Mouse (Mus musculus): ENCODE data around the gene Cdkn1c.

DNA sequence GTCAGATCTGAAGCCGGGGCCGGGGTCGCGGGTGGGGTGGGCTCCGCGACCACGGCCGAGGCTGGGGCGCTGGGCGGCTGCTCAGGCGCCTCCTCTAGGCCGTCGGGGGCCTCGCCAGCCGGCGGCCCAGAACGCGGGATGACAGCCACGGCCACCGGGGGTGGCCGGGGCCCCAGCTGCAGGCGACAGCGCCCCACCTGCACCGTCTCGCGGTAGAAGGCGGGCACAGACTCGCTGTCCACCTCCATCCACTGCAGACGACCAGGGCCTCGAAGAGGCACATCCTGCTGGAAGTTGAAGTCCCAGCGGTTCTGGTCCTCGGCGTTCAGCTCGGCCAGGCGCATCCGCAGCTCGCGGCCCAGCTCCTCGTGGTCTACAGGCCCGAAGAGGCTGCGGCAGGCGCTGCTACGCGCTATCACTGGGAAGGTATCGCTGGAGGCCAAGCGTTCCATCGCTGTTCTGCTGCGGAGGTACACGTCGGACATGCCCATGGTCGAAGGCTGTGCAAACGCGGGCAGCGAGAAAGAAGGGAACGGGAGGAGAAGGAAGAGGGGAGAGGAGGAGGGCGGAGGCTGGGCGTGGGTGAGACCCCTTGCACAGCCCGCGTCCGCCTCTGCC lies 524 bp downstream of the Cdkn1c start:
- TF ChIP-seq CTCF (IDR thresholded peaks at IDR 0.05; ENCODE audit: low read depth), result no peak
- no peak for TF ChIP-seq EP300 (IDR thresholded peaks at IDR 0.05; ENCODE audit: low read depth)
